Mouse (Mus musculus) ES-E14 (cell line): Measurements from ENCODE around the gene Slmap. TPM values are rescaled to one million over a fixed set of nuclear protein-coding genes. Genes with fewer than 3 reads are reported as not detected.

Experiments
- DNase-seq: peaks from one replicate; pipeline ENCODE4 v3.0.0-alpha.2; 2013; ENCODE audit warnings: low read depth, low spot score
- H3K27ac ChIP-seq: 2 replicates; pipeline ENCODE4 v1.5.1; 2012; ENCODE audit warnings: low read depth, mild to moderate bottlenecking, low read length, moderate library complexity, mixed read lengths; ENCODE audit not compliant: poor library complexity, insufficient read depth, severe bottlenecking
- H3K36me3 ChIP-seq: 2 replicates; pipeline ENCODE4 v1.6.1; 2012; ENCODE audit warnings: mild to moderate bottlenecking, low read length, moderate library complexity, mixed read lengths; ENCODE audit not compliant: control insufficient read depth, poor library complexity, insufficient read depth, severe bottlenecking
- H3K4me1 ChIP-seq, 2 experiments: fragments of 150-350 bp in 1 of 2; sonication (generic) in 1 of 2; 2 replicates each; pipeline ENCODE4 v1.6.1; 2012; ENCODE audit warnings: low read length in 2 of 2, mild to moderate bottlenecking in 1 of 2, mixed read lengths in 1 of 2; ENCODE audit not compliant: control insufficient read depth in 2 of 2, insufficient read depth in 2 of 2, poor library complexity in 1 of 2
- H3K4me3 ChIP-seq, 2 experiments: fragments of 150-350 bp in 1 of 2; sonication (generic) in 1 of 2; 2 replicates each; pipeline ENCODE4 v1.5.1; 2012; ENCODE audit warnings: low read length in 2 of 2, low read depth in 1 of 2, mild to moderate bottlenecking in 1 of 2, mixed read lengths in 1 of 2; ENCODE audit not compliant: insufficient read depth in 1 of 2, poor library complexity in 1 of 2, severe bottlenecking in 1 of 2
- H3K9ac ChIP-seq: 2 replicates; pipeline ENCODE4 v1.6.1; 2012; ENCODE audit warnings: low read depth, mild to moderate bottlenecking, low read length, mixed read lengths; ENCODE audit not compliant: poor library complexity, insufficient read depth, severe bottlenecking
- H3K9me3 ChIP-seq: fragments of 150-350 bp; sonication (generic); 2 replicates; pipeline ENCODE4 v1.6.1; 2012; ENCODE audit warnings: low read depth, mild to moderate bottlenecking, low read length; ENCODE audit not compliant: control insufficient read depth, insufficient read depth
- CHD2 ChIP-seq: IDR thresholded peaks from 2 replicates; pipeline ENCODE4 v1.6.1; 2014; ENCODE audit warnings: mild to moderate bottlenecking, low read depth, low read length, inconsistent platforms
- HCFC1 ChIP-seq: IDR thresholded peaks from 2 replicates; pipeline ENCODE4 v1.6.1; 2012; ENCODE audit warnings: low read length, inconsistent platforms, borderline replicate concordance; ENCODE audit not compliant: insufficient read depth
- MAFK ChIP-seq: IDR thresholded peaks from 2 replicates; pipeline ENCODE4 v1.6.1; 2014; ENCODE audit warnings: mild to moderate bottlenecking, low read depth, low read length, inconsistent platforms; ENCODE audit not compliant: insufficient read depth
- ZC3H11A ChIP-seq: IDR thresholded peaks from 2 replicates; pipeline ENCODE4 v1.6.1; 2012; ENCODE audit warnings: low read depth, mild to moderate bottlenecking, inconsistent platforms, low read length, borderline replicate concordance
- ZNF384 ChIP-seq: IDR thresholded peaks from 2 replicates; pipeline ENCODE4 v1.6.1; 2012; ENCODE audit warnings: low read depth, low read length, inconsistent platforms
- in situ Hi-C, 2 experiments: fragments of 600-800 bp; cut with MboI; formaldehyde crosslinking; loops; one replicate each; pipeline ENCODE4 v1.15.1; 2025; ENCODE audit warnings: low sequenced_read_pairs in 2 of 2, inconsistent platforms in 1 of 2; ENCODE audit not compliant: unreplicated experiment in 2 of 2
- total RNA-seq: library from RNA; depleted of rRNA; stranded (reverse); fragments of 300-350 nt; gene quantifications from 2 replicates; pipeline ENCODE4 v1.2.3, GENCODE M21; 2012

Gene Slmap
- total RNA-seq, 1 experiment = 45.2 TPM

GRCm38 (mm10) chr14:26547516-26548488 is 13.1 kb upstream of the Slmap start:
- Histone ChIP-seq H3K9ac (no peak overlapping the region), H3K4me1 (no peaks in the 10 kb centered on the region), H3K36me3 (no peaks in the 10 kb centered on the region), H3K27ac (no peak overlapping the region), H3K9me3 (no peaks in the 10 kb centered on the region), H3K4me3 (no peak overlapping the region)
- DNase-seq = no peak
- in situ Hi-C loops = no loop called here
- TF ChIP-seq ZC3H11A (no peak), CHD2 (no peak), HCFC1 (no peak), MAFK (no peak), ZNF384 (no peak)

GRCm38 (mm10) chr14:26542136-26542535 is 7.4 kb upstream of the Slmap start:
- no peaks in the 10 kb centered on the region for H3K9me3 ChIP-seq
- no peak for DNase-seq
- TF ChIP-seq ZC3H11A (no peak), ZNF384 (no peak), CHD2 (no peak), HCFC1 (no peak), MAFK (no peak)
- H3K27ac ChIP-seq = no peak overlapping the region
- H3K36me3 ChIP-seq = no peaks in the 10 kb centered on the region
- H3K4me1 ChIP-seq = no peaks in the 10 kb centered on the region
- H3K4me3 ChIP-seq = no peak overlapping the region
- in situ Hi-C loops = no loop called here
- no peak overlapping the region for H3K9ac ChIP-seq

DNA sequence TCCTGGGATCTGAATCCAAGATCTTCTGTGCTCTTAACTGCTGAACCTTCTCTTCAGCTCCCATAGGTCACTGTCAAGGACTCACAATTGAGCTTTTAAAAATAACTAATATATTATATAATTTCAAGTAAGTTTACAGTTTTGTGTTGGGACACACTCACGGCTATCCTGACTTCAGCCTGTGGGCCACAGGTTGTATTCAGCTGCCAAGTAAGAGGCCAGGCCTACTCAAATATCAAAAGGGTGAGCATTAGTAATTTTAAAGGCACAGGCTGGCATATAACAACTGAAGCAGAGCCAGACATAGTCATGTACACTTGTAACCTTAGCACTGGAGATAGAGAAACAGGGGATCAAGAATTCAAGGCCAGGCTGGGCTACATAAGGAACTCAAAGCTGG is 5.8 kb upstream of the Slmap start:
- Histone ChIP-seq H3K9me3 (no peaks in the 10 kb centered on the region), H3K9ac (no peak overlapping the region), H3K27ac (no peak overlapping the region), H3K4me3 (no peak overlapping the region), H3K4me1 (no peaks in the 10 kb centered on the region), H3K36me3 (no peaks in the 10 kb centered on the region)
- TF ChIP-seq HCFC1 = no peak
- no peak for TF ChIP-seq ZNF384
- no peak for TF ChIP-seq MAFK
- no peak for TF ChIP-seq ZC3H11A
- no peak for TF ChIP-seq CHD2
- in situ Hi-C loops = no loop called here
- no peak for DNase-seq

GRCm38 (mm10) chr14:26539241-26539640 is 4.5 kb upstream of the Slmap start:
- no peak for TF ChIP-seq ZNF384
- no peak for TF ChIP-seq ZC3H11A
- no peak for TF ChIP-seq MAFK
- Histone ChIP-seq H3K9me3 (no peaks in the 10 kb centered on the region), H3K27ac (no peak overlapping the region), H3K36me3 (no peaks in the 10 kb centered on the region), H3K9ac (no peak overlapping the region), H3K4me1 (0 out of 4 replicates have a peak, but pooled peaks cover 0 to 1% of the 10 kb centered on the region in 2 experiments), H3K4me3 (no peak overlapping the region)
- DNase-seq = no peak
- in situ Hi-C loops = loop anchor here in 1 of 2 experiments (10.0 kb wide), 1 partner anchor 56 kb away; no protein-coding TSS in a partner anchor
